In the genomic region with DNA sequence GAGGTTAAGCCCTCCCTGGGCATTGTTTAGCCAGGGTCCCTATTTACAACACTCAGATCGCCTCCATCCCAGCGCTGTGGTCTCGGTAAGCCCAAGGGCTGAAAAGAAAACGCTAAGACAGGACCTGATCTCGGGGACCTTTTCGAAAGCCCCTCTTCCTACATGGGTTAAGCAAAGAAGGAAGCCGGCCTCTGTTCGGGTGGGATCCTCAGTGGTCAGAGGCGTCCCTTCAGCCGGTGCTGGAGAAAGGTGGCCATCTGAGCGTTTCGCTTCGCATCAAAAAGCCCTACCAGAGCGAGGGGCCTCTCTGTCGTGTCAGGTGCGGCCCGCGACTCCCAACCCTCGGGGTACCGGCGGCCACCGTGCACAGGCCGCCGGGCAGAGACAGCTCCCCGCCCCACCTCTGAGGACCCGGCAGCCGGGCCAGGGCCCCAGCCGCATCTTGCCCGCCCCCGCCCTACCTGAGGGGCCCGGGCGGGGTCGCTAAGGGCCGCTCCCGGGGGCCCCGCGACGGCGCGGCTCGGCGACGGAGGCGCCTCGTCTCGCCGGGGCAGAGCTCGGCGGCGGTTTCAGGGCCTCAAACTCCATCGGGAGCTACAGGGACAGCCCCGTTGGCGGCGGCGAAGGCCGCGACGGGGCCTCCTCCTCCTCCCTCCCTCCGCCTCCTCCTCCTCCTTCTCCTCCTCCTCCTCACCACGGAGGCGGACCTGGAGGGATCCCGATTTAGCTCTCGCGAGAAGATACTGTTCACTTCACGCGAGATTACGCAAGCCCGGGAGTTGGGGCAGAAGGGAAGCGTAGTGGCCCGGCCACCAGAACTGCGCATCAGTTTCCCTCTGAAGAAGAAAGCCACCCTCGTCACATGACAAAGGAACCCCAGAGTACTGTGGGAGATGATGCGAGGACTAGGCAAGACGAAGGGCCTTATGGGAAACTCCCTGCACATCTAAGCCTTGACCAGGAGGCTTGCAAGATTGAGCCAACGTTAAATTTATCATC, we compare ENCODE assay signal across 8 mouse cellular contexts. TPM values are rescaled to one million over a fixed set of nuclear protein-coding genes. Genes with fewer than 3 reads are reported as not detected.
A peak's percentile ranks its signal among the peaks of the same experiment; 100 is the strongest.
DNase-seq lines count a peak whose midpoint lies in the region; ATAC-seq lines count a peak whose summit lies in the region.

A gene (minus strand): TSS at position 598 of the 999 bp plus-strand sequence.

- ATAC-seq in forebrain, embryonic 14.5 days: peak; percentile 97
- ATAC-seq in neural tube, embryonic 15.5 days (ENCODE audit: low FRiP score): peak; percentile 99

- no peaks in the 10 kb centered on the region for H3K27me3 ChIP-seq in forebrain, embryonic 14.5 days (replicated peaks; ENCODE audit: control insufficient read depth, insufficient read depth, low read length)
- no peaks in the 10 kb centered on the region for H3K27me3 ChIP-seq in neural tube, embryonic 15.5 days (replicated peaks)

- H3K36me3 ChIP-seq in forebrain, embryonic 14.5 days (ENCODE audit: control insufficient read depth, insufficient read depth, low read length): peaks cover 8% of the 10 kb centered on the region
- H3K36me3 ChIP-seq in neural tube, embryonic 15.5 days: 0 out of 2 replicates have a peak, but pooled peaks cover under 1% of the 10 kb centered on the region

- under 1% methylated on average over 72 of the region's 75 CpGs for WGBS in forebrain, embryonic 14.5 days
- WGBS in neural tube, embryonic 15.5 days: under 1% methylated on average over 70 of the region's 75 CpGs

- no peaks in the 10 kb centered on the region for H3K9me3 ChIP-seq in forebrain, embryonic 14.5 days (replicated peaks; ENCODE audit: control insufficient read depth, low read length)
- no peaks in the 10 kb centered on the region for H3K9me3 ChIP-seq in neural tube, embryonic 15.5 days (replicated peaks)

- peaks cover 12% of the 10 kb centered on the region for H3K4me1 ChIP-seq in forebrain, embryonic 14.5 days (ENCODE audit: control insufficient read depth, insufficient read depth, low read length)
- peaks cover 17% of the 10 kb centered on the region for H3K4me1 ChIP-seq in neural tube, embryonic 15.5 days

- peak within 1 kb of the TSS; percentile 98 for H3K9ac ChIP-seq in forebrain, embryonic 14.5 days (ENCODE audit: low read length)
- peak within 1 kb of the TSS; percentile 100 for H3K9ac ChIP-seq in neural tube, embryonic 15.5 days (replicated peaks)

- intact Hi-C loops in heart, postnatal 14 days (cut with DNase I): loop anchor here (5.0 kb wide), 2 partner anchors 35 to 65 kb away; no protein-coding TSS in a partner anchor

- peak within 1 kb of the TSS; percentile 73 for H3K4me2 ChIP-seq in forebrain, embryonic 14.5 days (ENCODE audit: low read length)
- peak within 1 kb of the TSS; percentile 74 for H3K4me2 ChIP-seq in neural tube, embryonic 15.5 days

- peak; percentile 99 for DNase-seq in ES-CJ7 (ENCODE audit: low read depth, low spot score)
- peak; percentile 94 for DNase-seq in cerebellum, adult 11 months
- DNase-seq in forebrain, embryonic 14.5 days (ENCODE audit: low spot score): peak; percentile 99
- peak; percentile 93 to 94 for DNase-seq in heart, postnatal 14 days
- peak; percentile 96 for DNase-seq in layer of hippocampus, adult 11-12 months (ENCODE audit: low spot score)
- peak; percentile 97 to 98 for DNase-seq in lung, adult 18-20 months
- peak; percentile 96 for DNase-seq in testis, postnatal 14 days (ENCODE audit: low spot score)

- H3K27ac ChIP-seq in forebrain, embryonic 14.5 days (ENCODE audit: low read depth, low read length): peak within 1 kb of the TSS; percentile 96
- peak within 1 kb of the TSS; percentile 98 for H3K27ac ChIP-seq in neural tube, embryonic 15.5 days (replicated peaks)

- peak within 1 kb of the TSS; percentile 91 for H3K4me3 ChIP-seq in forebrain, embryonic 14.5 days (ENCODE audit: low read depth, low read length)
- H3K4me3 ChIP-seq in neural tube, embryonic 15.5 days (replicated peaks): peak within 1 kb of the TSS; percentile 98

RNA-seq across cellular contexts. Expression of the gene that starts here (rescaled TPM):
- polyA plus RNA-seq in forebrain, embryonic 14.5 days (2014; fragmentation: Nextera tagmentation; extraction: Ambion mirVana): 19.2 and 24.9 TPM in 2 replicates
- 10 to 100 TPM; 41.6 to 47.5 TPM for total RNA-seq in heart, postnatal 14 days (2021)
- 18.1 and 19.0 TPM in 2 replicates for polyA plus RNA-seq in neural tube, embryonic 15.5 days (2015; fragmentation: Nextera tagmentation; extraction: Ambion mirVana)

Comparison
In these comparisons a context has a peak if more than half of its experiments do, and no peak if none do; other contexts are left out.
1. Peak in every context shown above with its lines: DNase-seq, ATAC-seq, H3K4me3 ChIP-seq and H3K27ac ChIP-seq.